Mouse (Mus musculus): ENCODE measurements around the gene Mfap1a. TPM values are rescaled to one million over a fixed set of nuclear protein-coding genes. Genes with fewer than 3 reads are reported as not detected.
"Not testable (repeated sequence)": the region's sequence is repeated elsewhere in the genome, so short reads cannot be mapped to it uniquely, and the experiment has no call there.

Mfap1a gene
- 26.7 and 31.4 TPM in 2 replicates for polyA plus RNA-seq (2014; fragmentation: Nextera tagmentation; extraction: Ambion mirVana)

DNA sequence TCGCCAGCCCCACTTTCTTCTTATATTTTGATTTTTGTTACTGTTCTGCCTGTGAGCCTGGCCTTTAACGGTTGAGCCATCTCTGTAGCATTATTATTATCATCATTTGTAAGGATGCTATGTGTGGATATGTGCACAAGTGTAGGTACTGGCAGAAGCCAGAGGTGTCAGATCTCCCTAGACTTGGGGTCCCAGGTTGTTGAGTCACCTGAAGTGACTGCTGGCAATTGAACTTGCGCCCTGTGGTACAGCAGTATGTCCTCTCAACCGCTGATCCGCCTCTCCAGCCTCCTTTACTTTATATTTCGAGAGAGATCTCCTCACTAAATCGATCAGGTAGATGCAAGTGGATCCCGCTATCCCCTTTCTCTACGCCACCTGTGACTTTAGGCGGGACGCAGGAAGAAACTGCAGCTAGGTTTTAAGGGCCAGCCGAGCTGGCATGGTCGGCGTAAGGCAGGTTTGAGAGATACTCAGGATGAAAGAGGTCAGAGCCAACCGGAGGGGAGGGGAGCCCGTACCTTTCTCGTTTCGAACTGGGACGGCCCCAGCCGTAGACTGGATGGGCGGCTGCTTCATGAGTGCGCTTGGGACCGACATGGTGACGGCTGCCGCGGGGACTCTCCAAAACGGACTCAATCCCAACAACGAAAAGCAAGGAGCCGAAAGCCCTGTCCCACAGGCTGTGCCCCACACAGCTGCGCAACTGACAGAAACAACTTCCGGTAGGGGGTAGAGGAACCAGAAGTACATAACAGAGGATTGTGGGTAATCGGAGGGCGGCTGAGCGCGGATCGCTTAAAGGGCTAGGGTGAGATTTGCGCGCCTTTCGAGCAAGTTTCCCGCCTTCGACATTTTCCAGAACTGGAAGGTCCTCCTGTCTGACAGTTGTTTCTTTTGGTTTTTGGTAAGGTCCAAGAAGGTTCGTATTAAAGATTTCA is at the start of gene Mfap1a, which contains the start of gene Wdr76:
Gene Mfap1a, minus strand, starts transcription at position 724 of the 941 bp plus-strand sequence.
Gene Wdr76, plus strand, starts transcription at position 782 of the 941 bp plus-strand sequence.
- H3K4me2 ChIP-seq (ENCODE audit: low read length): peak within 1 kb of the TSS; percentile 62
- not testable (repeated sequence) for H3K9me3 ChIP-seq (ENCODE audit: control insufficient read depth, low read length); H3K27me3 ChIP-seq (ENCODE audit: control insufficient read depth, insufficient read depth, low read length); H3K36me3 ChIP-seq (ENCODE audit: control insufficient read depth, insufficient read depth, low read length); H3K4me1 ChIP-seq (ENCODE audit: control insufficient read depth, insufficient read depth, low read length)
- 0 out of 2 replicates have a peak within 1 kb of the TSS, but pooled peaks have one; percentile 14 for H3K27ac ChIP-seq (replicated peaks; ENCODE audit: low read depth, low read length)
- peak; percentile 89 for ATAC-seq (ENCODE audit: low FRiP score, low TSS enrichment)
- H3K4me3 ChIP-seq (replicated peaks; ENCODE audit: low read depth, low read length): peak within 1 kb of the TSS; percentile 46
- peak; percentile 94 for DNase-seq
- peak within 1 kb of the TSS; percentile 40 for H3K9ac ChIP-seq (replicated peaks; ENCODE audit: low read length)
- WGBS: 5% methylated on average over 40 of the region's 42 CpGs

DNA sequence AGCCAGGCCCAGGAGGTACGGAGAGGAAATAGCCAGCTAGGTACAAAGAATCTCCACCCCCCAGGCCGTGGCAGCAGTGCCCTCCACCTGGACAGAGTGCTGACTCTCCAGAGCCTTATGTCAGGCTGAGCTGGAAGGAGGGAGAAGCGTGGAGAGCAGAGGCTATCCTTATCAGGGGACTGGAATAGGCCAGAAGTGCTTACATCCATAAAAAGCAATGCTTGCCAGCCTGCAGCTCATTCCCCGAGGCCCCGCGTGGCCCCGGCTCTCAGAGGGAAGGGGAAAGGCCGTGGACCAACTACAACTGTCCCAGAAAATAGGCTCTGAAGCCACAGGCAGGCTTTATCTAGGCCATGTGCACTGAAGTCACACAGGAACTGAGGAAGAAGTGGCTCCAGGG is 44.8 kb upstream of the Mfap1a start:
- no peak overlapping the region for H3K4me2 ChIP-seq (ENCODE audit: low read length)
- 91% methylated on average over 8 of the region's 8 CpGs for WGBS
- H3K9me3 ChIP-seq (ENCODE audit: control insufficient read depth, low read length): no peaks in the 10 kb centered on the region
- no peak for ATAC-seq (ENCODE audit: low FRiP score, low TSS enrichment)
- no peaks in the 10 kb centered on the region for H3K4me1 ChIP-seq (ENCODE audit: control insufficient read depth, insufficient read depth, low read length)
- no peak overlapping the region for H3K27ac ChIP-seq (replicated peaks; ENCODE audit: low read depth, low read length)
- H3K36me3 ChIP-seq (ENCODE audit: control insufficient read depth, insufficient read depth, low read length): peaks cover 78% of the 10 kb centered on the region
- no peak for DNase-seq
- H3K4me3 ChIP-seq (replicated peaks; ENCODE audit: low read depth, low read length): no peak overlapping the region
- H3K9ac ChIP-seq (replicated peaks; ENCODE audit: low read length): no peak overlapping the region
- H3K27me3 ChIP-seq (ENCODE audit: control insufficient read depth, insufficient read depth, low read length): no peaks in the 10 kb centered on the region

- peaks cover 73% of the 10 kb centered on the region for H3K36me3 ChIP-seq (ENCODE audit: control insufficient read depth, insufficient read depth, low read length)
Measured at GRCm38 (mm10) chr2:121549630-121550029, 43.2 kb upstream of the Mfap1a start.

GRCm38 (mm10) chr2:121544829-121545228 is 38.4 kb upstream of the Mfap1a start:
- Histone ChIP-seq H3K36me3 (ENCODE audit: control insufficient read depth, insufficient read depth, low read length) (peaks cover 71% of the 10 kb centered on the region), H3K4me1 (ENCODE audit: control insufficient read depth, insufficient read depth, low read length) (no peaks in the 10 kb centered on the region), H3K27me3 (ENCODE audit: control insufficient read depth, insufficient read depth, low read length) (no peaks in the 10 kb centered on the region), H3K27ac (replicated peaks; ENCODE audit: low read depth, low read length) (no peak overlapping the region), H3K9ac (replicated peaks; ENCODE audit: low read length) (no peak overlapping the region), H3K4me3 (replicated peaks; ENCODE audit: low read depth, low read length) (no peak overlapping the region), H3K4me2 (ENCODE audit: low read length) (no peak overlapping the region), H3K9me3 (ENCODE audit: control insufficient read depth, low read length) (no peaks in the 10 kb centered on the region)
- DNase-seq: no peak
- ATAC-seq (ENCODE audit: low FRiP score, low TSS enrichment): no peak
- 90% methylated on average over 3 of the region's 3 CpGs for WGBS

More at GRCm38 (mm10) chr2:121549630-121550029, 43.2 kb upstream of the Mfap1a start:
- no peak for DNase-seq
- no peaks in the 10 kb centered on the region for H3K4me1 ChIP-seq (ENCODE audit: control insufficient read depth, insufficient read depth, low read length)
- no peaks in the 10 kb centered on the region for H3K27me3 ChIP-seq (ENCODE audit: control insufficient read depth, insufficient read depth, low read length)
- H3K4me2 ChIP-seq (ENCODE audit: low read length): no peak overlapping the region
- no peak overlapping the region for H3K4me3 ChIP-seq (replicated peaks; ENCODE audit: low read depth, low read length)
- no peak overlapping the region for H3K9ac ChIP-seq (replicated peaks; ENCODE audit: low read length)
- WGBS: 92% methylated on average over 6 of the region's 6 CpGs
- H3K27ac ChIP-seq (replicated peaks; ENCODE audit: low read depth, low read length): no peak overlapping the region
- no peak for ATAC-seq (ENCODE audit: low FRiP score, low TSS enrichment)
- no peaks in the 10 kb centered on the region for H3K9me3 ChIP-seq (ENCODE audit: control insufficient read depth, low read length)

DNA sequence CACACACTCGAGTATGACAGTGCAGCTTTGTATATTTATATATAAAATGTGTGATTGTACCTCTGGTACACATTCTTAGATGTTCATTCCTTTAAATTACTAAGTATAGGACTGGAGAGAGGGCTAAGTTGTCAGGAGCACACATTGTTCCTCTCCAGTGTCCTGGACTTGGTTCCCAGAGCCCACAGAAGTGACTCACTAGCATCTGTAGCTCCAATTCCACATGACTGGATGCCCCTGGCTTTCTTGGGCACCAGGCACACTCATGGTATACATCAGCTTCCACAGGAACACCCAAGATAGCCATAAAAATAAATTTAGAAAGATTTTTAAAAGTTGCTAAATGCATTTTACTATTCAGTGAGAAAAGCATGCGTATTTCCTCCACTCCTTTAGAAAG is 18.6 kb upstream of the Mfap1a start:
- Histone ChIP-seq H3K4me3 (replicated peaks; ENCODE audit: low read depth, low read length) (no peak overlapping the region), H3K9ac (replicated peaks; ENCODE audit: low read length) (no peak overlapping the region), H3K4me1 (ENCODE audit: control insufficient read depth, insufficient read depth, low read length) (no peaks in the 10 kb centered on the region), H3K27me3 (ENCODE audit: control insufficient read depth, insufficient read depth, low read length) (no peaks in the 10 kb centered on the region), H3K27ac (replicated peaks; ENCODE audit: low read depth, low read length) (no peak overlapping the region), H3K36me3 (ENCODE audit: control insufficient read depth, insufficient read depth, low read length) (peaks cover 2% of the 10 kb centered on the region; the same call in 1 of the 2 replicates), H3K4me2 (ENCODE audit: low read length) (no peak overlapping the region), H3K9me3 (ENCODE audit: control insufficient read depth, low read length) (no peaks in the 10 kb centered on the region)
- ATAC-seq (ENCODE audit: low FRiP score, low TSS enrichment): no peak
- 91% methylated on average over 2 of the region's 2 CpGs for WGBS
- DNase-seq: no peak

- ATAC-seq (ENCODE audit: low FRiP score, low TSS enrichment); H3K27ac ChIP-seq (replicated peaks; ENCODE audit: low read depth, low read length); H3K9ac ChIP-seq (replicated peaks; ENCODE audit: low read length); H3K4me1 ChIP-seq (ENCODE audit: control insufficient read depth, insufficient read depth, low read length); H3K36me3 ChIP-seq (ENCODE audit: control insufficient read depth, insufficient read depth, low read length); H3K4me3 ChIP-seq (replicated peaks; ENCODE audit: low read depth, low read length); H3K9me3 ChIP-seq (ENCODE audit: control insufficient read depth, low read length); H3K27me3 ChIP-seq (ENCODE audit: control insufficient read depth, insufficient read depth, low read length); H3K4me2 ChIP-seq (ENCODE audit: low read length); DNase-seq: not testable (repeated sequence)
- WGBS: 97% methylated on average over 3 of the region's 3 CpGs
Measured at GRCm38 (mm10) chr2:121522830-121523229, 16.4 kb upstream of the Mfap1a start.

GRCm38 (mm10) chr2:121522006-121522405 is 15.5 kb upstream of the Mfap1a start:
- no peaks in the 10 kb centered on the region for H3K4me1 ChIP-seq (ENCODE audit: control insufficient read depth, insufficient read depth, low read length)
- H3K4me2 ChIP-seq (ENCODE audit: low read length): no peak overlapping the region
- H3K9ac ChIP-seq (replicated peaks; ENCODE audit: low read length): no peak overlapping the region
- no peak overlapping the region for H3K27ac ChIP-seq (replicated peaks; ENCODE audit: low read depth, low read length)
- H3K36me3 ChIP-seq (ENCODE audit: control insufficient read depth, insufficient read depth, low read length): 0 out of 2 replicates have a peak, but pooled peaks cover 14% of the 10 kb centered on the region
- H3K9me3 ChIP-seq (ENCODE audit: control insufficient read depth, low read length): no peaks in the 10 kb centered on the region
- H3K27me3 ChIP-seq (ENCODE audit: control insufficient read depth, insufficient read depth, low read length): no peaks in the 10 kb centered on the region
- ATAC-seq (ENCODE audit: low FRiP score, low TSS enrichment) (no peak), DNase-seq (no peak)
- 93% methylated on average over 2 of the region's 2 CpGs for WGBS
- no peak overlapping the region for H3K4me3 ChIP-seq (replicated peaks; ENCODE audit: low read depth, low read length)

- not testable (repeated sequence) for H3K4me2 ChIP-seq (ENCODE audit: low read length); H3K27ac ChIP-seq (replicated peaks; ENCODE audit: low read depth, low read length); H3K9ac ChIP-seq (replicated peaks; ENCODE audit: low read length); DNase-seq; H3K9me3 ChIP-seq (ENCODE audit: control insufficient read depth, low read length); H3K27me3 ChIP-seq (ENCODE audit: control insufficient read depth, insufficient read depth, low read length); H3K4me3 ChIP-seq (replicated peaks; ENCODE audit: low read depth, low read length); H3K4me1 ChIP-seq (ENCODE audit: control insufficient read depth, insufficient read depth, low read length); ATAC-seq (ENCODE audit: low FRiP score, low TSS enrichment)
- WGBS: 91% methylated on average over 4 of the region's 4 CpGs
- H3K36me3 ChIP-seq (ENCODE audit: control insufficient read depth, insufficient read depth, low read length): 0 out of 2 replicates have a peak, but pooled peaks cover 12% of the 10 kb centered on the region
Measured at GRCm38 (mm10) chr2:121518711-121519110, 12.2 kb upstream of the Mfap1a start.

Data from midbrain, embryonic 14.5 days (tissue).